Mouse (Mus musculus) heart, adult 2 months (tissue): ENCODE measurements at regions not wholly inside any gene's neighbourhood (a gene's known extent, or its start where the extent isn't known, plus 50 kb on each side); places are given as distances from the start of the nearest gene placed in this dataset.

ENCODE experiments used
- CTCF ChIP-seq: fragments of 200-600 bp; IDR thresholded peaks from 2 replicates; pipeline ENCODE4 v1.8.1; 2022; ENCODE audit warnings: antibody characterized with exemption, mild to moderate bottlenecking, moderate library complexity
- EP300 ChIP-seq: fragments of 200-500 bp; IDR thresholded peaks from 2 replicates; pipeline ENCODE4 v1.6.1; 2011; ENCODE audit warnings: low read depth, low read length, control low read depth; ENCODE audit not compliant: insufficient read depth

DNA sequence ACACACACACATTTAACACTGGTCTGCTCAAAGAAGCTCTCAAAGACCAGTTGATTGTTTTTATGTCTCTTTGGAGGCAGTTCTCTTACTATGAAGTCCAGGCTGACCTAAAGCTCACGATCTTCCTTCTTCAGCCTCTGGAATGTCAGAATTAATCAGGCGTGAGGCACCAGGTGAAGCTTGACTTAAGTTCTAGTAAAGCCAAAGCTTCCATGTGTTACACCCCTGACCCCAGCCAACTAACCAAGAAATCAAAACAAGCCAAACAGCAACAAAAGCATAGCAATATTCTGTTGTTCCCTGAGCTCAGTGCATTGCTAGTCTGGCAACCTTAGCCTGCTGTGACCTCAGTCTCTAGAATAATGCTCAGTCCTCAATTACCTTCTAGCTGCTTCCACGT lies 120.0 kb upstream of the Ptbp2 start:
- TF ChIP-seq EP300 (no peak), CTCF (no peak)
